Mouse (Mus musculus) embryonic fibroblast, embryonic 13.5 days (primary cell): ENCODE results near the gene Lrrc71.

Source experiments
- CTCF ChIP-seq: IDR thresholded peaks from 2 replicates; pipeline ENCODE4 v1.5.1; 2011; ENCODE audit warnings: mild to moderate bottlenecking, control low read depth, low read length, moderate library complexity, borderline replicate concordance; ENCODE audit not compliant: insufficient read depth
- POLR2A ChIP-seq: IDR thresholded peaks from 2 replicates; pipeline ENCODE4 v1.6.1; 2011; ENCODE audit warnings: low read depth, mild to moderate bottlenecking, control low read depth, low read length, moderate library complexity

DNA sequence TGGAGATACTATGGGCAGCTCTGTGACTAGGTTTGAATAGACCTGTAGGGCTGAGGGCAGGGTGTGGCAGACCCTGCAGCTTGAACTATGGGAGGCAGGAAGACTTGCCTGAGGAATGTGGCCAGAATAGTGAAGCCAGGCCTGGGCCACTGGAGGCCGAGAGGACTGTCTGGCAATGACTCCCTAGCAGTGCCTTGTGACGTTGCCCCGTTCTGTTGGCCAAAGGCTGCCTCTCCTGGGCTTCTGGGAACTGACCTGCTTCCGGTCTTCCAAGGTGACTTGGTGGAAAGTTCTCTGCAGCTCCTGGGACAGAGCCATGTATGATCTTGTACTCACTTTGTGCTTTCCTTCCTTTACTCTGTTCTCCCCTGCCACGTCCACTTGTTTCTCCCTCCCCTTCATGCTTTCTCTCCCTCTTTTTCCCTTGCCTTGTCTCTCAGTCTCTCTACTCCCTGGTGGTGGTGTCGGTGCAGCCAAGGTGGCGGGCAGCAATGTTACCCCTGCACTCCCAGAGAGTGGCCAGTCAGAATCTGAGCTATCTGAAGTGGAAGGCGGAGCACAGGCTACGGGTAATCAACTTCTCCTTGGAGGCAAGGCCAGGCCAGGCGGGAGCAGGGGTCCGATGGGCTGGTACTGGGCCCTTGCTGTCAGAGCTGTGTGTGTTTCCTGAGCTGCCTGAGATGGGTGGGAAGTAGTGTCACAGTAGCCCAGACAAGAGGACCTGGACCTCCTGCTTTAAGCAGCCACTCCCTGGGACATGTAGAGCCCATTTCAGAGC is 14.3 kb downstream of the Lrrc71 start:
- TF ChIP-seq POLR2A (no peak), CTCF (no peak)
